Mouse (Mus musculus) forebrain, embryonic 14.5 days (tissue): Measurements from ENCODE around the gene Tbc1d22a. TPM values are rescaled to one million over a fixed set of nuclear protein-coding genes. Genes with fewer than 3 reads are reported as not detected.
A peak's percentile ranks its signal among the peaks of the same experiment; 100 is the strongest.

ENCODE experiments used
- ATAC-seq: fragments of 200-750 bp; cut with Nextera tagmentation; 2 replicates; pipeline ENCODE4 v1.8.0; 2017; ENCODE audit warnings: mild to moderate bottlenecking, moderate library complexity
- DNase-seq: peaks from one replicate; pipeline ENCODE4 v3.0.0-alpha.2; 2015; ENCODE audit warnings: low spot score
- H3K27ac ChIP-seq: fragments of 300-500 bp; sonication (generic); 2 replicates; pipeline ENCODE4 v1.5.1; 2014; ENCODE audit warnings: low read depth, mild to moderate bottlenecking, control low read depth, low read length, moderate library complexity
- H3K27me3 ChIP-seq: fragments of 300-500 bp; sonication (generic); replicated peaks from 2 replicates; pipeline ENCODE4 v1.6.1; 2014; ENCODE audit warnings: low read length, control low read depth, mixed read lengths; ENCODE audit not compliant: control insufficient read depth, insufficient read depth
- H3K36me3 ChIP-seq: fragments of 300-500 bp; sonication (generic); 2 replicates; pipeline ENCODE4 v1.6.1; 2014; ENCODE audit warnings: low read length, control low read depth; ENCODE audit not compliant: control insufficient read depth, insufficient read depth
- H3K4me1 ChIP-seq: fragments of 300-500 bp; sonication (generic); 2 replicates; pipeline ENCODE4 v1.6.1; 2014; ENCODE audit warnings: antibody characterized with exemption, low read length, control low read depth; ENCODE audit not compliant: control insufficient read depth, insufficient read depth
- H3K4me2 ChIP-seq: fragments of 300-500 bp; sonication (generic); 2 replicates; pipeline ENCODE4 v1.6.1; 2014; ENCODE audit warnings: mild to moderate bottlenecking, control low read depth, low read length
- H3K4me3 ChIP-seq: fragments of 300-500 bp; sonication (generic); 2 replicates; pipeline ENCODE4 v1.5.1; 2014; ENCODE audit warnings: low read depth, low read length, control low read depth
- H3K9ac ChIP-seq: fragments of 300-500 bp; sonication (generic); 2 replicates; pipeline ENCODE4 v1.6.1; 2014; ENCODE audit warnings: mild to moderate bottlenecking, low read length, control low read depth, moderate library complexity
- H3K9me3 ChIP-seq: fragments of 300-500 bp; sonication (generic); replicated peaks from 2 replicates; pipeline ENCODE4 v1.6.1; 2016; ENCODE audit warnings: low read length, control low read depth, mixed read lengths; ENCODE audit not compliant: control insufficient read depth
- WGBS: fragments of 180-500 bp; shearing (Covaris S2); extraction: QIAGEN DNeasy Blood & Tissue Kit; methylation state at CpG from one replicate; pipeline ENCODE4 v1.1.7; 2014; 5-methylcytosine and 5-hydroxymethylcytosine counted together
- polyA plus RNA-seq: library from polyadenylated mRNA; unstranded; fragments of >200 nt; fragmentation: Nextera tagmentation; extraction: Ambion mirVana; gene quantifications from 2 replicates; pipeline ENCODE4 v1.2.1, GENCODE M21; 2014

Tbc1d22a gene
- polyA plus RNA-seq: 8.0 and 9.4 TPM in 2 replicates

GRCm38 (mm10) chr15:86213753-86214548 is at the start of gene Tbc1d22a:
TSS of gene Tbc1d22a (plus strand) at chr15:86214459.
- Histone ChIP-seq H3K4me1 (peaks cover 16% of the 10 kb centered on the region), H3K36me3 (no peaks in the 10 kb centered on the region), H3K27ac (peak within 1 kb of the TSS; percentile 84), H3K9me3 (no peaks in the 10 kb centered on the region), H3K9ac (peak within 1 kb of the TSS; percentile 88), H3K27me3 (no peaks in the 10 kb centered on the region), H3K4me2 (peak within 1 kb of the TSS; percentile 99), H3K4me3 (peak within 1 kb of the TSS; percentile 88)
- DNase-seq: peak; percentile 97
- ATAC-seq: peak; percentile 96
- WGBS: under 1% methylated on average over 64 of the region's 64 CpGs

GRCm38 (mm10) chr15:86164718-86165345 is 49.4 kb upstream of the Tbc1d22a start:
- H3K36me3 ChIP-seq: peaks cover 18% of the 10 kb centered on the region; the same call in 1 of the 2 replicates
- 80% methylated on average over 21 of the region's 21 CpGs for WGBS
- no peaks in the 10 kb centered on the region for H3K9me3 ChIP-seq
- no peak for ATAC-seq
- H3K9ac ChIP-seq: no peak overlapping the region
- H3K4me1 ChIP-seq: 0 out of 2 replicates have a peak, but pooled peaks cover 5% of the 10 kb centered on the region
- H3K27me3 ChIP-seq: no peaks in the 10 kb centered on the region
- no peak overlapping the region for H3K4me3 ChIP-seq
- H3K4me2 ChIP-seq: no peak overlapping the region
- peak; percentile 29 for DNase-seq
- H3K27ac ChIP-seq: no peak overlapping the region

GRCm38 (mm10) chr15:86165811-86166590 is 48.3 kb upstream of the Tbc1d22a start:
- Histone ChIP-seq H3K9me3 (no peaks in the 10 kb centered on the region), H3K4me3 (no peak overlapping the region), H3K4me1 (0 out of 2 replicates have a peak, but pooled peaks cover 5% of the 10 kb centered on the region), H3K4me2 (no peak overlapping the region), H3K9ac (no peak overlapping the region), H3K27me3 (no peaks in the 10 kb centered on the region), H3K27ac (no peak overlapping the region), H3K36me3 (peaks cover 18% of the 10 kb centered on the region; the same call in 1 of the 2 replicates)
- DNase-seq (no peak), ATAC-seq (no peak)
- 94% methylated on average over 24 of the region's 24 CpGs for WGBS

GRCm38 (mm10) chr15:86167032-86167655 is 47.1 kb upstream of the Tbc1d22a start:
- no peak for DNase-seq
- H3K4me2 ChIP-seq: no peak overlapping the region
- ATAC-seq: no peak

GRCm38 (mm10) chr15:86167787-86168504 is 46.3 kb upstream of the Tbc1d22a start:
- 0 out of 2 replicates have a peak, but pooled peaks cover 5% of the 10 kb centered on the region for H3K4me1 ChIP-seq
- DNase-seq (no peak), ATAC-seq (no peak)
- no peaks in the 10 kb centered on the region for H3K9me3 ChIP-seq
- no peak overlapping the region for H3K9ac ChIP-seq
- H3K27me3 ChIP-seq: no peaks in the 10 kb centered on the region
- no peak overlapping the region for H3K27ac ChIP-seq
- H3K36me3 ChIP-seq: peaks cover 9% of the 10 kb centered on the region; the same call in 1 of the 2 replicates
- H3K4me2 ChIP-seq: no peak overlapping the region
- no peak overlapping the region for H3K4me3 ChIP-seq
- WGBS: 84% methylated on average over 10 of the region's 10 CpGs

More at GRCm38 (mm10) chr15:86167032-86167655, 47.1 kb upstream of the Tbc1d22a start:
- H3K4me3 ChIP-seq: no peak overlapping the region
- peaks cover 9% of the 10 kb centered on the region; the same call in 1 of the 2 replicates for H3K36me3 ChIP-seq
- 0 out of 2 replicates have a peak, but pooled peaks cover 5% of the 10 kb centered on the region for H3K4me1 ChIP-seq
- H3K27me3 ChIP-seq: no peaks in the 10 kb centered on the region
- no peaks in the 10 kb centered on the region for H3K9me3 ChIP-seq
- H3K9ac ChIP-seq: no peak overlapping the region
- no peak overlapping the region for H3K27ac ChIP-seq
- WGBS: 92% methylated on average over 7 of the region's 7 CpGs

GRCm38 (mm10) chr15:86168505-86168867 is 45.8 kb upstream of the Tbc1d22a start:
- peaks cover 7% of the 10 kb centered on the region; the same call in 1 of the 2 replicates for H3K36me3 ChIP-seq
- 0 out of 2 replicates have a peak, but pooled peaks cover 5% of the 10 kb centered on the region for H3K4me1 ChIP-seq
- no peak overlapping the region for H3K4me2 ChIP-seq
- DNase-seq: no peak
- H3K27ac ChIP-seq: no peak overlapping the region
- 30% methylated on average over 7 of the region's 7 CpGs for WGBS
- no peaks in the 10 kb centered on the region for H3K27me3 ChIP-seq
- H3K9ac ChIP-seq: no peak overlapping the region
- H3K4me3 ChIP-seq: no peak overlapping the region
- no peaks in the 10 kb centered on the region for H3K9me3 ChIP-seq
- no peak for ATAC-seq

- Histone ChIP-seq H3K36me3 (peaks cover 4% of the 10 kb centered on the region; the same call in 1 of the 2 replicates), H3K4me2 (no peak overlapping the region), H3K4me1 (0 out of 2 replicates have a peak, but pooled peaks cover 7% of the 10 kb centered on the region), H3K9me3 (no peaks in the 10 kb centered on the region), H3K27ac (no peak overlapping the region), H3K9ac (no peak overlapping the region), H3K27me3 (no peaks in the 10 kb centered on the region), H3K4me3 (no peak overlapping the region)
- ATAC-seq (no peak), DNase-seq (no peak)
- 81% methylated on average over 12 of the region's 12 CpGs for WGBS
Measured at GRCm38 (mm10) chr15:86168941-86169816, 45.1 kb upstream of the Tbc1d22a start.
